Mouse (Mus musculus): ENCODE measurements around the gene Acsf3. TPM values are rescaled to one million over a fixed set of nuclear protein-coding genes. Genes with fewer than 3 reads are reported as not detected.

The Acsf3 gene
- polyA plus RNA-seq, 1 experiment from 2014 or later = 18.2 TPM

DNA sequence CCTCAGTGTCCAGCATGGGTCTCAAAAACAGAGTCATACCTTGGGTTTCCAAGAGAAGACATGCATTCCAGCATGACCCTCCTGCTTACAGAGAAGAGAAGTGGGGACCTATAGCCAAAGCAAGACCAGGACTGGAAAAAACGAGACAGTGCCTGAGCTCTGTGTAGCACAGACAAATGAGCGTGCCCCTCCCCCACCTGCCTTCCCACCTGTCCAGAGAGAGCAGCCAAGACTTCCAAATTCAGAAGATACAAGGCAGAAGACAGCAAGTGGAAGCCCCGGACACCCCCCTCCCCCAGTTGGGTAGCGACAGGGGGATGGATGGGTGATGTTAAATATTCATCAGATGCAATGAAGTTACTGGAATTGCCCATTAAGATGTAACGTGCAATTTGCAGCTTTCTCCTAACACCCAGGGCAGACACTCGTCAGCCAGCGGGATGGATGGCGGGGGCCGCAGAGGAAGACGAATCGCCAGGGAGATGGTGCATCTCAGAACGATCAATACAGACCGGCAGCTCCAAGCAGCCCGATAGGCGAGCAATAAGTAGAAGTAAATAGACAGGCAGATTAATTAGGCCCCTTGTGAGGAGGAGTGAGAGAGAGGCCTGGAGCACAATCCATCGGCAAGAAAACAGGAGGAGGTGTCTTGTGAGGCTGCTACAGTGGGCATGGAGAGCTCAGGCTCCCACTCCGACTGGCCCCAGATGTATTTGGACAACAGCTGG lies 30.1 kb upstream of the Acsf3 start:
- Histone ChIP-seq H3K27ac (no peak overlapping the region; the same call in 1 of the 2 replicates), H3K9ac (no peak overlapping the region; the same call in 1 of the 2 replicates), H3K9me3 (no peaks in the 10 kb centered on the region), H3K36me3 (no peaks in the 10 kb centered on the region), H3K27me3 (peaks cover 64% of the 10 kb centered on the region), H3K4me3 (peak overlapping the region; percentile 21; the same call in 1 of the 2 replicates), H3K4me2 (replicated peaks) (peak overlapping the region; percentile 50), H3K4me1 (peaks cover 35% of the 10 kb centered on the region)
- no peak; the same call in 1 of the 2 replicates for ATAC-seq (ENCODE audit: low FRiP score, low read depth)
- 17% methylated on average over 17 of the region's 17 CpGs for WGBS

DNA sequence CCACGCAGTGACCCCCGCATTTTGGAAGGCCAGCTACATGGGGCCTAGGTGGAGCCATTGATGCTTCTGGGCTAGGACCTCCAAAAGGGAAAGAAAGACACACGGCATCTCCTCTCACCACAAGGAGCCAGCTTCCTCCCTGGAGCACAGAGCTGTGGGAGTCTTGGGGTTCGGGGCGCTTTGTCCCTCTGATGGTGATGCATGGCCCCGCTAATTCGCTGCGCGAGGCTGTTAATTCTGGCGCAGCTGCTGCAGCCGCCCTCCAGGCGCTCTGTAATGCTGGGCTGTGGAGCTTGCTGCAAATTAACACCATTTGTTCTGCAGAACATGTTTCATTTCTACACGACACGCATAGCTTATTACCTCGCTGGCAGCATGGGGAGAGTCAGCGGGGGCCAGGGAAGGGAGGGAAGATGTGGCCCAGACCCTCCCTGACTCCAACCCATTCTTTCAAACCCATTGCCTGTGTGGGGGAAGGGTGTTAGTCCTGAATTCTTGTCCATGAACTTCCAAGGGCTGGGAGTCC lies 29.5 kb upstream of the Acsf3 start:
- peak overlapping the region; percentile 50 for H3K4me2 ChIP-seq (replicated peaks)
- WGBS = 3% methylated on average over 16 of the region's 16 CpGs
- H3K27ac ChIP-seq = peak overlapping the region; percentile 55; the same call in 1 of the 2 replicates
- peaks cover 61% of the 10 kb centered on the region for H3K27me3 ChIP-seq
- peaks cover 35% of the 10 kb centered on the region for H3K4me1 ChIP-seq
- peak overlapping the region; percentile 21 for H3K4me3 ChIP-seq
- no peaks in the 10 kb centered on the region for H3K9me3 ChIP-seq
- no peak overlapping the region; the same call in 1 of the 2 replicates for H3K9ac ChIP-seq
- H3K36me3 ChIP-seq = no peaks in the 10 kb centered on the region
- peak; percentile 81 for ATAC-seq (ENCODE audit: low FRiP score, low read depth)

GRCm38 (mm10) chr8:122746439-122746838 lies 28.8 kb upstream of the Acsf3 start:
- H3K27me3 ChIP-seq = peaks cover 55% of the 10 kb centered on the region
- no peak overlapping the region for H3K9ac ChIP-seq
- WGBS = 44% methylated on average over 7 of the region's 7 CpGs

DNA sequence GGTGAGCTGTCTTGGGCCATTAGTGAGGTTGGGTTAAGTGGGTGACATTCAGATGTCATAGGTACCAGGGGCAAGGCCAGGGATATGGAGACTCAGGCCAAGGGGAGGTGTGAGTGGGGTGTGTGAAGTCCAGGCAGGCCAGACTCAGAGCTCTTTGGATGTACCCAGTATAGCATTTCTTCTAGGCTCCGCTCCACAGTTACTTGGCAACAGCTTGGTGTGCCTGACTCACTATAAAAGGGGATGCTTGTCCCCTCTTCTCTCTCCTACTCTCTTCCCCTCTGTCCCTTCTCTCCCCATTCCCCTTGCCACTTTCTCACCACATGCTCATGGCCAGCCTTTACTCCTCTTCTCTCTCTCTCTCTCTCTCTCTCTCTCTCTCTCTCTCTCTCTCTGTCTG lies 27.5 kb upstream of the Acsf3 start:
- Histone ChIP-seq H3K4me1 (peaks cover 28% of the 10 kb centered on the region), H3K4me3 (no peak overlapping the region), H3K27me3 (peaks cover 42% of the 10 kb centered on the region), H3K4me2 (replicated peaks) (no peak overlapping the region), H3K36me3 (no peaks in the 10 kb centered on the region), H3K9me3 (no peaks in the 10 kb centered on the region), H3K27ac (no peak overlapping the region), H3K9ac (no peak overlapping the region)
- no peak for ATAC-seq (ENCODE audit: low FRiP score, low read depth)
- 93% methylated on average over 1 of the region's 1 CpGs for WGBS

More at GRCm38 (mm10) chr8:122746439-122746838, 28.8 kb upstream of the Acsf3 start:
- peak overlapping the region; percentile 50 for H3K4me2 ChIP-seq (replicated peaks)
- no peak overlapping the region for H3K4me3 ChIP-seq
- H3K9me3 ChIP-seq = no peaks in the 10 kb centered on the region
- H3K27ac ChIP-seq = peak overlapping the region; percentile 55; the same call in 1 of the 2 replicates
- peaks cover 35% of the 10 kb centered on the region for H3K4me1 ChIP-seq
- peak; percentile 60; the same call in 1 of the 2 replicates for ATAC-seq (ENCODE audit: low FRiP score, low read depth)
- no peaks in the 10 kb centered on the region for H3K36me3 ChIP-seq

- no peak overlapping the region for H3K4me3 ChIP-seq
- no peak overlapping the region for H3K27ac ChIP-seq
- H3K9me3 ChIP-seq = no peaks in the 10 kb centered on the region
- H3K4me2 ChIP-seq (replicated peaks) = no peak overlapping the region
- ATAC-seq (ENCODE audit: low FRiP score, low read depth) = no peak
- WGBS = 51% methylated on average over 6 of the region's 6 CpGs
- peaks cover 28% of the 10 kb centered on the region for H3K4me1 ChIP-seq
- peaks cover 38% of the 10 kb centered on the region for H3K27me3 ChIP-seq
- H3K36me3 ChIP-seq = no peaks in the 10 kb centered on the region
- H3K9ac ChIP-seq = no peak overlapping the region
These were observed 25.8 kb upstream of the Acsf3 start for GRCm38 (mm10) chr8:122749333-122749958.

GRCm38 (mm10) chr8:122751342-122751741 lies 23.9 kb upstream of the Acsf3 start:
- Histone ChIP-seq H3K27ac (no peak overlapping the region), H3K36me3 (no peaks in the 10 kb centered on the region), H3K4me1 (peaks cover 12% of the 10 kb centered on the region), H3K9me3 (no peaks in the 10 kb centered on the region), H3K4me2 (replicated peaks) (no peak overlapping the region), H3K9ac (no peak overlapping the region), H3K27me3 (peaks cover 29% of the 10 kb centered on the region; the same call in 1 of the 2 replicates), H3K4me3 (no peak overlapping the region)
- WGBS = 77% methylated on average over 5 of the region's 5 CpGs
- no peak for ATAC-seq (ENCODE audit: low FRiP score, low read depth)

GRCm38 (mm10) chr8:122752111-122752721 lies 23.1 kb upstream of the Acsf3 start:
- 79% methylated on average over 26 of the region's 29 CpGs for WGBS
- H3K9ac ChIP-seq = no peak overlapping the region
- ATAC-seq (ENCODE audit: low FRiP score, low read depth) = no peak
- H3K27ac ChIP-seq = no peak overlapping the region
- H3K4me2 ChIP-seq (replicated peaks) = no peak overlapping the region
- H3K27me3 ChIP-seq = peaks cover 26% of the 10 kb centered on the region; the same call in 1 of the 2 replicates
- H3K9me3 ChIP-seq = no peaks in the 10 kb centered on the region
- no peaks in the 10 kb centered on the region for H3K36me3 ChIP-seq
- H3K4me1 ChIP-seq = 0 out of 2 replicates have a peak, but pooled peaks cover 6% of the 10 kb centered on the region
- no peak overlapping the region for H3K4me3 ChIP-seq

GRCm38 (mm10) chr8:122758597-122758996 lies 16.7 kb upstream of the Acsf3 start:
- H3K4me1 ChIP-seq = no peaks in the 10 kb centered on the region
- H3K27ac ChIP-seq = no peak overlapping the region
- ATAC-seq (ENCODE audit: low FRiP score, low read depth) = no peak
- no peak overlapping the region for H3K4me2 ChIP-seq (replicated peaks)
- peaks cover 15% of the 10 kb centered on the region; the same call in 1 of the 2 replicates for H3K27me3 ChIP-seq
- H3K9me3 ChIP-seq = no peaks in the 10 kb centered on the region
- no peak overlapping the region for H3K9ac ChIP-seq
- no peak overlapping the region for H3K4me3 ChIP-seq
- no peaks in the 10 kb centered on the region for H3K36me3 ChIP-seq

DNA sequence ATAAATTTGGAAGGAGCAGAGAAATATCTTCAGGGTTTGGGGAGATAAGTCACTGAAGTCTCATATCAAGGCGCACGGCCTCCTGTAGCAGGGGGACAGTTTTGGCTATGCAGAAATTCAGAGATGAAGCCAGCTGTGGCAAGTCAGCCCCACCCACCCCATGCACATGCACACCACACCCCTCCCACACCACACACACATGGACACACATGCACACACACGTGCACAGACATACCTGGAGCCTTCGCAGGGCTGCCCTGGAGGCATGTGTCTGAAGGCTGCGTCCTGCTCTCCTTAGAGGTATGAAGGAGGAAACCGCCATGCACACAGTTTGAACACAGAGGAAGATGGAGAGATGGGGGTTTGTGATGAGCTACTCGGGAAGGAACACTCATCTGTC lies 15.2 kb upstream of the Acsf3 start:
- Histone ChIP-seq H3K4me2 (replicated peaks) (no peak overlapping the region), H3K4me1 (no peaks in the 10 kb centered on the region), H3K9me3 (no peaks in the 10 kb centered on the region), H3K27me3 (peaks cover 8% of the 10 kb centered on the region; the same call in 1 of the 2 replicates), H3K27ac (no peak overlapping the region), H3K36me3 (no peaks in the 10 kb centered on the region), H3K4me3 (no peak overlapping the region), H3K9ac (no peak overlapping the region)
- no peak for ATAC-seq (ENCODE audit: low FRiP score, low read depth)
- WGBS = 72% methylated on average over 7 of the region's 7 CpGs

DNA sequence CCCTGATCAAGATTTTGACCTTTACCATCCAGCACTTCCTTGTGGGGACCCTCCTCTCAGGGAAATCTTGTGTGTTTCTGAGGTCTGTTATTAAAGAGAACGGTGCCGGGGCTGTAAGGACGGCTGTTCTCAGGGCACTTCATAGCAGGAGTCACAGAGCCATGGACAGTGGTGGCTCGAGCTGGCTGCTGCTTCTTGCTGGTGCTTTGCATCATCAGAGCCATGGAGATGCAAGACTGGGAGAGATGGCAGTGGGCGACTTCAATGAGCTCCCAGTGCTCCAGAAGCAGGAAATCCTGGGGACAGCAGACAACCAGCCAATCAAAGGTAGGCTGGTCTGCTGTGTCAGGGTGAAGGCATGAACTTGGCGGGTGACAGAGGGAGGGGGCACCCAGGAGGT lies 14.2 kb upstream of the Acsf3 start:
- no peak overlapping the region for H3K9ac ChIP-seq
- H3K4me1 ChIP-seq = no peaks in the 10 kb centered on the region
- no peak overlapping the region for H3K27ac ChIP-seq
- ATAC-seq (ENCODE audit: low FRiP score, low read depth) = no peak
- WGBS = 61% methylated on average over 6 of the region's 6 CpGs
- H3K27me3 ChIP-seq = peaks cover 8% of the 10 kb centered on the region; the same call in 1 of the 2 replicates
- H3K4me3 ChIP-seq = no peak overlapping the region
- no peaks in the 10 kb centered on the region for H3K9me3 ChIP-seq
- no peaks in the 10 kb centered on the region for H3K36me3 ChIP-seq
- H3K4me2 ChIP-seq (replicated peaks) = no peak overlapping the region

DNA sequence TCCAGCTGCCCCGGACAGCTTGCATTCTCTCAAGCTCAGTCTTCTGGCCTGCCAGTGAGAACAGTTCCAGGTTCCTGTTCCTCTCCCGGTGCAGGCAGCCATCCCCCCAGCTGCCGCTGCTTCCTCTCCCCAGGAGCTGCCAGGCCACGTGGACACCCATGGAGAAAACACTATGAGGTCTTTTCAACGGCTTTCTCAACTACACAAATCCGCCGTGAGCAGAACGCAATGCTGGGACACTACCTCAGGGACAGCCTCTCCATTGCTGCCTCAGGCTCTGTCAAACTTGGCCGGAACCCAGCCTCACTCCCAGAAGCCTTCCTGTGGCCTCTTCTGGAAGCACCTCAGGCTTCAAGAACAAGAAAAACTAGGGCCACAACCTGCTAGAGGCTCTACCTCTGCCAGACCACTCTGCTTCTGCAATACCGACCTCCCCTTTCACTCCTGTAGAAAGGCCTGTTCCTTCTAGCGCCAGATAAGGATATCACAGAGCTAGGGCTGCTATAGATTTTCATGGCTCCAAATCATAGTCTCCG lies 12.5 kb upstream of the Acsf3 start:
- H3K36me3 ChIP-seq = no peaks in the 10 kb centered on the region
- no peak overlapping the region; the same call in 1 of the 2 replicates for H3K9ac ChIP-seq
- 64% methylated on average over 12 of the region's 12 CpGs for WGBS

More for the DNA sequence above, 12.5 kb upstream of the Acsf3 start:
- no peak for ATAC-seq (ENCODE audit: low FRiP score, low read depth)
- no peaks in the 10 kb centered on the region for H3K4me1 ChIP-seq
- peaks cover 4% of the 10 kb centered on the region; the same call in 1 of the 2 replicates for H3K27me3 ChIP-seq
- H3K9me3 ChIP-seq = no peaks in the 10 kb centered on the region
- H3K27ac ChIP-seq = no peak overlapping the region
- H3K4me2 ChIP-seq (replicated peaks) = no peak overlapping the region
- no peak overlapping the region for H3K4me3 ChIP-seq

Measured in limb, embryonic 13.5 days (tissue).